Mouse (Mus musculus): ENCODE data around the gene Atrip. TPM values are rescaled to one million over a fixed set of nuclear protein-coding genes. Genes with fewer than 3 reads are reported as not detected.
A peak's percentile ranks its signal among the peaks of the same experiment; 100 is the strongest.

The Atrip gene
- polyA plus RNA-seq, 1 experiment from 2014 or later = 36.0 TPM

DNA sequence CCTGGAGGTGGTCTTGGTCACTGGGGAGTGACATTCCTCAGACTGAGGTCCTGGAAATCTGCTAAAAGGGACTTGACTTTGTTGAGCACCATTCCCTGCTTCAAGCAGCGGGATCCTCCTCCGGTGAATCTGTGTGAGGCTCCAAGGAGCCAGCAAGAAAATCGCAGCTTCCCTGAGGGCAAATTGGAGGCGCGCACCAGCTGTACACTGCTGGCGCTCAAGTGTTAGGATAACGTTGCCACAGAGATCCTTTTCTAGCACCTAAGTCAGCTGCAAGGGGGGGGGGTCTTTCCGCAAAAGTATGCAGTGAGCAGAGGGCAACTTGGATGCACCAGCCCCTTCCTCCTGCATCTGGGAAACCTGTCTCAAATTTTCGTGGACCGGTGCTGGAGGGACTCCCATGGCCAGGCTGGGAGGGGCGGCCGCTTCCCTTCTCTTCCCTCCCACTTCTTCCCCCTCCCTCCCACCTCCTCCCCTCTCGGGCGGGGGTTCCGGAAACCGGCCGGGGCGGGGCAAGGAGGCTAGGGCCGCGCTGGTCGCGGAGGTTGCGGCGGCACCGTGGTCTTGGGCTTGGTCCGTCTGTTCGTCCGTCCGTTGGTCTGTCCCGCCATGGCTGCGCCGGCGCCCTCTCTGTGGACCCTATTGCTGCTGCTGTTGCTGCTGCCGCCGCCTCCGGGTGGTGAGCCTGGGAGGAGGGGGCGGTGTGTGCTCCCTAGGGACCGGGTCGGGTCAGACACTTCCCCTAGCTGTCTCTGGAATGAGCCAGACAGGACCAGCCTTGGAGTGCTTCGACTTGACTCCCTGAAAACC is 35.6 kb downstream of the Atrip start, which contains the start of gene Shisa5:
Gene Shisa5, plus strand, starts transcription at position 480 of the 810 bp plus-strand sequence.
- Histone ChIP-seq H3K27me3 (replicated peaks; ENCODE audit: control insufficient read depth, insufficient read depth, low read length) (no peaks in the 10 kb centered on the region), H3K9ac (replicated peaks; ENCODE audit: low read depth, low read length) (peak within 1 kb of the TSS; percentile 63), H3K27ac (ENCODE audit: low read length) (no peak within 1 kb of the TSS), H3K4me2 (ENCODE audit: low read length) (peak within 1 kb of the TSS; percentile 81), H3K9me3 (ENCODE audit: control insufficient read depth, low read length) (no peaks in the 10 kb centered on the region), H3K4me3 (replicated peaks; ENCODE audit: low read length) (peak within 1 kb of the TSS; percentile 51), H3K36me3 (ENCODE audit: control insufficient read depth, insufficient read depth) (no peaks in the 10 kb centered on the region), H3K4me1 (replicated peaks; ENCODE audit: control insufficient read depth, insufficient read depth, low read length) (peaks cover 12% of the 10 kb centered on the region)
- WGBS = under 1% methylated on average over 40 of the region's 40 CpGs
- ATAC-seq = peak; percentile 74

- no peak overlapping the region for H3K27ac ChIP-seq (ENCODE audit: low read length)
- H3K9ac ChIP-seq (replicated peaks; ENCODE audit: low read depth, low read length) = no peak overlapping the region
- no peaks in the 10 kb centered on the region for H3K27me3 ChIP-seq (replicated peaks; ENCODE audit: control insufficient read depth, insufficient read depth, low read length)
- H3K4me1 ChIP-seq (replicated peaks; ENCODE audit: control insufficient read depth, insufficient read depth, low read length) = no peaks in the 10 kb centered on the region
- no peak overlapping the region for H3K4me2 ChIP-seq (ENCODE audit: low read length)
- H3K36me3 ChIP-seq (ENCODE audit: control insufficient read depth, insufficient read depth) = no peaks in the 10 kb centered on the region; the same call in none of the 2 replicates
- H3K4me3 ChIP-seq (replicated peaks; ENCODE audit: low read length) = no peak overlapping the region
- WGBS = 88% methylated on average over 6 of the region's 6 CpGs
- no peaks in the 10 kb centered on the region for H3K9me3 ChIP-seq (ENCODE audit: control insufficient read depth, low read length)
- ATAC-seq = no peak
Measured at GRCm38 (mm10) chr9:109032435-109032834, 41.5 kb downstream of the Atrip start.

- 86% methylated on average over 8 of the region's 8 CpGs for WGBS
- no peak overlapping the region for H3K9ac ChIP-seq (replicated peaks; ENCODE audit: low read depth, low read length)
- no peaks in the 10 kb centered on the region for H3K4me1 ChIP-seq (replicated peaks; ENCODE audit: control insufficient read depth, insufficient read depth, low read length)
- H3K27me3 ChIP-seq (replicated peaks; ENCODE audit: control insufficient read depth, insufficient read depth, low read length) = no peaks in the 10 kb centered on the region
- no peak overlapping the region for H3K4me3 ChIP-seq (replicated peaks; ENCODE audit: low read length)
- ATAC-seq = no peak
- no peaks in the 10 kb centered on the region; the same call in none of the 2 replicates for H3K36me3 ChIP-seq (ENCODE audit: control insufficient read depth, insufficient read depth)
- H3K9me3 ChIP-seq (ENCODE audit: control insufficient read depth, low read length) = no peaks in the 10 kb centered on the region
- no peak overlapping the region for H3K4me2 ChIP-seq (ENCODE audit: low read length)
- H3K27ac ChIP-seq (ENCODE audit: low read length) = no peak overlapping the region
Measured at GRCm38 (mm10) chr9:109031686-109032085, 42.2 kb downstream of the Atrip start.

GRCm38 (mm10) chr9:109031001-109031400 is 42.9 kb downstream of the Atrip start:
- H3K9ac ChIP-seq (replicated peaks; ENCODE audit: low read depth, low read length) = no peak overlapping the region
- no peak overlapping the region for H3K27ac ChIP-seq (ENCODE audit: low read length)
- ATAC-seq = no peak
- H3K9me3 ChIP-seq (ENCODE audit: control insufficient read depth, low read length) = no peaks in the 10 kb centered on the region
- H3K4me2 ChIP-seq (ENCODE audit: low read length) = no peak overlapping the region
- H3K4me3 ChIP-seq (replicated peaks; ENCODE audit: low read length) = no peak overlapping the region
- no peaks in the 10 kb centered on the region for H3K27me3 ChIP-seq (replicated peaks; ENCODE audit: control insufficient read depth, insufficient read depth, low read length)
- H3K4me1 ChIP-seq (replicated peaks; ENCODE audit: control insufficient read depth, insufficient read depth, low read length) = no peaks in the 10 kb centered on the region
- WGBS = 92% methylated on average over 7 of the region's 7 CpGs
- no peaks in the 10 kb centered on the region; the same call in none of the 2 replicates for H3K36me3 ChIP-seq (ENCODE audit: control insufficient read depth, insufficient read depth)

- Histone ChIP-seq H3K4me2 (ENCODE audit: low read length) (no peak overlapping the region), H3K4me3 (replicated peaks; ENCODE audit: low read length) (no peak overlapping the region), H3K27me3 (replicated peaks; ENCODE audit: control insufficient read depth, insufficient read depth, low read length) (no peaks in the 10 kb centered on the region), H3K9ac (replicated peaks; ENCODE audit: low read depth, low read length) (no peak overlapping the region), H3K9me3 (ENCODE audit: control insufficient read depth, low read length) (no peaks in the 10 kb centered on the region), H3K4me1 (replicated peaks; ENCODE audit: control insufficient read depth, insufficient read depth, low read length) (no peaks in the 10 kb centered on the region), H3K36me3 (ENCODE audit: control insufficient read depth, insufficient read depth) (peaks cover 2% of the 10 kb centered on the region), H3K27ac (ENCODE audit: low read length) (no peak overlapping the region)
- no peak for ATAC-seq
- WGBS = 71% methylated on average over 3 of the region's 3 CpGs
Measured at GRCm38 (mm10) chr9:109030312-109030711, 43.6 kb downstream of the Atrip start.

- no peak overlapping the region for H3K9ac ChIP-seq (replicated peaks; ENCODE audit: low read depth, low read length)
- WGBS = 82% methylated on average over 5 of the region's 5 CpGs
- no peak overlapping the region for H3K27ac ChIP-seq (ENCODE audit: low read length)
- no peaks in the 10 kb centered on the region for H3K4me1 ChIP-seq (replicated peaks; ENCODE audit: control insufficient read depth, insufficient read depth, low read length)
- H3K4me3 ChIP-seq (replicated peaks; ENCODE audit: low read length) = no peak overlapping the region
- no peaks in the 10 kb centered on the region for H3K9me3 ChIP-seq (ENCODE audit: control insufficient read depth, low read length)
- H3K36me3 ChIP-seq (ENCODE audit: control insufficient read depth, insufficient read depth) = peaks cover 2% of the 10 kb centered on the region
- no peak for ATAC-seq
- no peak overlapping the region for H3K4me2 ChIP-seq (ENCODE audit: low read length)
- no peaks in the 10 kb centered on the region for H3K27me3 ChIP-seq (replicated peaks; ENCODE audit: control insufficient read depth, insufficient read depth, low read length)
Measured at GRCm38 (mm10) chr9:109028919-109029318, 45.0 kb downstream of the Atrip start.

- no peak for ATAC-seq
- Histone ChIP-seq H3K4me1 (replicated peaks; ENCODE audit: control insufficient read depth, insufficient read depth, low read length) (no peaks in the 10 kb centered on the region), H3K9ac (replicated peaks; ENCODE audit: low read depth, low read length) (no peak overlapping the region), H3K27me3 (replicated peaks; ENCODE audit: control insufficient read depth, insufficient read depth, low read length) (no peaks in the 10 kb centered on the region), H3K4me3 (replicated peaks; ENCODE audit: low read length) (no peak overlapping the region), H3K4me2 (ENCODE audit: low read length) (no peak overlapping the region), H3K9me3 (ENCODE audit: control insufficient read depth, low read length) (no peaks in the 10 kb centered on the region), H3K36me3 (ENCODE audit: control insufficient read depth, insufficient read depth) (peaks cover 2% of the 10 kb centered on the region), H3K27ac (ENCODE audit: low read length) (no peak overlapping the region)
- WGBS = 77% methylated on average over 3 of the region's 3 CpGs
Measured at GRCm38 (mm10) chr9:109028421-109028820, 45.5 kb downstream of the Atrip start.

- 80% methylated on average over 8 of the region's 8 CpGs for WGBS
- H3K9ac ChIP-seq (replicated peaks; ENCODE audit: low read depth, low read length) = no peak overlapping the region
- no peak overlapping the region for H3K4me3 ChIP-seq (replicated peaks; ENCODE audit: low read length)
- H3K27ac ChIP-seq (ENCODE audit: low read length) = no peak overlapping the region
- no peak for ATAC-seq
- no peaks in the 10 kb centered on the region for H3K4me1 ChIP-seq (replicated peaks; ENCODE audit: control insufficient read depth, insufficient read depth, low read length)
- no peaks in the 10 kb centered on the region for H3K9me3 ChIP-seq (ENCODE audit: control insufficient read depth, low read length)
- peaks cover 2% of the 10 kb centered on the region for H3K36me3 ChIP-seq (ENCODE audit: control insufficient read depth, insufficient read depth)
- H3K27me3 ChIP-seq (replicated peaks; ENCODE audit: control insufficient read depth, insufficient read depth, low read length) = no peaks in the 10 kb centered on the region
- no peak overlapping the region for H3K4me2 ChIP-seq (ENCODE audit: low read length)
Measured at GRCm38 (mm10) chr9:109027521-109027920, 46.4 kb downstream of the Atrip start.

DNA sequence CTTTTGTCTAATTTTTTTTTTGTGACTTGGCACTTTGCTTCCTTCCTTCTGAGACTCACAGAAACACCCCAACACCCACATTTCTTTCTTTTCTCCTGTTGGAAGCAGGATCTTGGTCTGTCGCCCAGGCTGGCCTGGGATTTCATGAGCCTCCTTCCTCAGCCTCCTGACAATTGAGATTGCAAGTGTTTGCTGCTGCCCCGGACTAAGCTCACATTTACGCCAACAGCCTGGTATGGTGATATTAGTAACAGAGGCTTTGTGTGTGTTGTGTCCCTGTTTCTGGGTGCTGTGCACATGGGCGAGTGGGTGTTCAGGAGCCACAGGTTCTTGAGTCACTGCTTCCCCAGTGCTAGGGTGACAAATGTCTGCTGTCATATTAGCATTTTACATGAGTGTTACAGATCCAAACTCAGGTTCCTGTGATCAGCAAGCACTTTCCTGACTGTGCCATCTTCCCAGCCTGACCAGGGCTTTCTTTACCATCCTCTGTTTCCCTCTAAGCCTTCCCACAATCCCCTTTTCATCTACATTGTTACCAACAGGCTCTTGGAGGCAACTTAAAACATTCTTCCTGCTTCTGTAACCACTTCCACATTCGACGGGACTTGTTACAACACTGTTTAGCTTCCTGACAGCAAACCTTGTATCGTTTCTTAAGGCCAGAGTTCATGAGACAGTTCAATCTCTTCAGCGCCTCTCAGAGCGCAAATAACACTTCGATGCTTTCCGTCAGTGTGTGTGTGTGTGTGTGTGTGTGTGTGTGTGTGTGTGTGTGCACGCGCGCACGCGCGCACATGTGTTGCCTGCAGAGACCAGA is 50.8 kb downstream of the Atrip start:
- 85% methylated on average over 17 of the region's 17 CpGs for WGBS
- no peak overlapping the region for H3K4me3 ChIP-seq (replicated peaks; ENCODE audit: low read length)
- ATAC-seq = no peak
- H3K4me1 ChIP-seq (replicated peaks; ENCODE audit: control insufficient read depth, insufficient read depth, low read length) = no peaks in the 10 kb centered on the region
- no peak overlapping the region for H3K4me2 ChIP-seq (ENCODE audit: low read length)
- H3K27me3 ChIP-seq (replicated peaks; ENCODE audit: control insufficient read depth, insufficient read depth, low read length) = no peaks in the 10 kb centered on the region
- no peak overlapping the region for H3K9ac ChIP-seq (replicated peaks; ENCODE audit: low read depth, low read length)
- no peaks in the 10 kb centered on the region for H3K9me3 ChIP-seq (ENCODE audit: control insufficient read depth, low read length)
- H3K36me3 ChIP-seq (ENCODE audit: control insufficient read depth, insufficient read depth) = 0 out of 2 replicates have a peak, but pooled peaks cover 2% of the 10 kb centered on the region
- no peak overlapping the region for H3K27ac ChIP-seq (ENCODE audit: low read length)

Measured in forebrain, embryonic 16.5 days (tissue).